Mouse (Mus musculus) right cerebral cortex, postnatal 25 days (tissue): ENCODE results near the gene Alkbh2.

ENCODE experiments used
- DNase-seq: peaks from one replicate; pipeline ENCODE4 v3.0.0; 2022

Gene Alkbh2

GRCm38 (mm10) chr5:114139175-114139574, 11.2 kb upstream of the Alkbh2 start:
- DNase-seq, result peak; percentile 50

- DNase-seq, result no peak
These were observed 10.5 kb upstream of the Alkbh2 start for GRCm38 (mm10) chr5:114138277-114139164.

GRCm38 (mm10) chr5:114137481-114138276, 9.7 kb upstream of the Alkbh2 start:
- DNase-seq, result no peak

DNA sequence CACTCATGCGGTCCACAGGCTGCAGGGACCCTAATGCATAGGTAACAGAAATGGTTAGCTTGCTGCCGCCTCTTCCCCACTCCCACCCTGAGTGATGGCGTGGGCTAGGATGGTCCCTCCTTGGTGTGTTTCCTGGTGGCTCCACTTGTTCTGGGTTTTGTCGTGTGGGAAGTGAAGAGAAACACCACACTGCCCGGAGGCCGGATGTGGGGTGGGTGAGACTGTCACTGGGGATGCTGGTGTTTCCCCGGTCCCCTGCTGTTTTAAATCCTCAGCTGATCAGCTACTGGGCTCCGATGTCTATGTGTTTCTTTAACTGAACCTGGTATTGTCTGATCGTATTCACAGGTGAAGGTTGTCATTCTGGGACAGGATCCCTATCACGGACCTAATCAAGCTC, 7.5 kb upstream of the Alkbh2 start:
- no peak for DNase-seq

DNA sequence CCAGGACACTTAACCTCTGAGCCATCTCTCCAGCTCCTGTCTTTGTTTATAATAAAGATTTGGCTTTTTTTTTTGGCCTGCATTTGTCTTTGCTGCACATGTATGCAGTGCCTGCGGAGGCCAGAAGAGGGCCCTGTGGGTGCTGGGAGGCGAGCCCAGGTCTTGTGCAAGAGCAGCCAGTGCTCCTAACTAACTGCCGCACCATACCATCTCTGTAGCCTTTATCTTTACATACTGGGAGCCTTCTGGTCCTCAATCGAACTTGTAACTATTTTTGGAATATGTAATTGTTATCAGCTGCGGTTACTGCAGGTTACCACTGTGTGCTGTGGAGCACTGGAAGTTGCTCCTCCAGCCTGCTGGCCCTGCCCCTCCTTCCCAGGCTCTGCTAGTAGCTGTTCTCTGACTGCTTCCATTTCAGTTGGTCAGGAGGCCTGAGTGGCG, 6.1 kb upstream of the Alkbh2 start:
- DNase-seq, result no peak

DNA sequence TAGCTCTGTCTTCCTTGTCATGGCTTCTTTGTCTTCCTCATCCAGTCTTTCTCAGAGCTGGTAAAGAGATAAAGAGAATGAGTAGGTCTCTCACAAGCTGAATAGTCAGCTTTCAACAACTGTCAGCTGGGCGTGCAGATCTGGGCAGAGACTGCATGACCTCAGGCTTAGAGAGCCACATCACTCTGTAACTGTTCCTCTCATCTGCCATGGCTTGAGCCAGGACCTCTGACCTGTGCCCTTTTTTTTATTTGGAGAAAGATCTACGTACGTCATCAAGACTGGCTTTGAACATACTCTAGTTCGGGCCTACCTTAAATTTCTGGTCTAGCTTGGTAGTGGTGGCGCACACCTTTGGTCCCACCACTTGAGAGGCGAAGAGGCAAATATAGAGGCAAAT, 4.8 kb upstream of the Alkbh2 start:
- DNase-seq, result no peak

- no peak for DNase-seq
These were observed 3.5 kb upstream of the Alkbh2 start for GRCm38 (mm10) chr5:114131521-114131840.

DNA sequence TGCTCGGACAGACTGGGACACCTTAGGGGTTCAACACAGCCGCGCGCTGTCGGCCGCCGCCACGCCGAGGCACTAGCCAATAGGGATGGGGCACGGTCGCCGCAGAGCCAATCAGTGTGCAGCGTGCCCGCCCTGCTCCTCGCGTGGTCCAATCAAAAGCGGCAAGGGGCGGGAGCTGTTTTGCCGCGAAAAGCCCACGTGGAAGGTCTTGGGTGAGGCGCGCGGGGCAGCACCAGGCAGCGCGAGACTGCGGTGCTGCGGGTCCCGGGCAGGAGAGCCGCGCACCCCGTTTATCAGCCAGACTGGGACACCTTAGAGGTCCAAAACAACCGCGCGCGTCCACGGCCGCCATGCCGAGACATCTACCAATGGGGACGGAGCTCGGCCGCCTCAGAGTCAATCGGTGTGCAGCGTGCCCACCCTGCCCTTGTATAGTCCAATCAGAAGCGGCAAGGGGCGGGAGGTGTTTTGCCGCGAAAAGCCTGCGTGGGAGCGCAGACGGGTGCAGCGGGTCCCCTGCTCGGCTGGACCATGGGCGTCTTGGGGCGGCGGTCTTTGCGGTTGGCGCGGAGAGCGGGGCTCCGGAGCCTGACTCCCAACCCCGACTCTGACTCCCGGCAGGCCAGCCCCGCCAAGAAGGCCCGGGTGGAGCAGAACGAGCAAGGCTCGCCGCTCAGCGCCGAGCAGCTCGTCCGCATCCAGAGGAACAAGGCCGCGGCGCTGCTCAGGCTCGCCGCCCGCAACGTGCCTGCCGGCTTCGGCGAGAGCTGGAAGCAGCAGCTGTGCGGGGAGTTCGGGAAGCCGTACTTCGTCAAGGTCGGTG, 2.9 kb upstream of the Alkbh2 start:
- DNase-seq, result peak; percentile 93

DNA sequence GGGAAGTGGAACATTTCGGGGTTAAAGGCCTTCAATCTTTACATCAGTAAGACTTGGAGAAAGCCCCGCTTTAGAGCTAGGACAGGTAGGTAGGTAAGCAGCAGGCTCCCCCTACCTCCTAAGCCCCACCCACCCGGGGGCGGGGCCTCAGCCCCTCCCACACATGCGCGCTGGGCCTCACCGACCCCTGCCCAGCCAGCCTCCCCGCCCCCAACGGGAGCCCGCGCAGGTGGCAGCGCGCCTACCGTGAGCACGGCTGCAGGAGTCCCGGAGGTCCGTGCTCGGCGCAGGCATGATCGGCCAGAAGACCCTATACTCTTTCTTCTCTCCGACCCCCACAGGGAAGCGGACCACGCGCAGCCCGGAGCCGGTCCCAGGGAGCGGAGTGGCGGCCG, 2.2 kb upstream of the Alkbh2 start, which contains the start of gene Ung:
Ung (plus strand) TSS at position 176 of the 395 bp plus-strand sequence.
- DNase-seq, result no peak

GRCm38 (mm10) chr5:114129550-114130210, 1.7 kb upstream of the Alkbh2 start:
- DNase-seq, result no peak

- no peak for DNase-seq
These were observed 1.3 kb downstream of the Alkbh2 start for GRCm38 (mm10) chr5:114126499-114127244.

- DNase-seq, result no peak
These were observed 2.0 kb downstream of the Alkbh2 start for GRCm38 (mm10) chr5:114126008-114126407.

GRCm38 (mm10) chr5:114119806-114120205, 8.2 kb downstream of the Alkbh2 start:
- DNase-seq, result no peak

GRCm38 (mm10) chr5:114116586-114116985, 11.4 kb downstream of the Alkbh2 start:
- DNase-seq, result no peak

- DNase-seq, result no peak
These were observed 13.0 kb downstream of the Alkbh2 start for GRCm38 (mm10) chr5:114115030-114115429.

DNA sequence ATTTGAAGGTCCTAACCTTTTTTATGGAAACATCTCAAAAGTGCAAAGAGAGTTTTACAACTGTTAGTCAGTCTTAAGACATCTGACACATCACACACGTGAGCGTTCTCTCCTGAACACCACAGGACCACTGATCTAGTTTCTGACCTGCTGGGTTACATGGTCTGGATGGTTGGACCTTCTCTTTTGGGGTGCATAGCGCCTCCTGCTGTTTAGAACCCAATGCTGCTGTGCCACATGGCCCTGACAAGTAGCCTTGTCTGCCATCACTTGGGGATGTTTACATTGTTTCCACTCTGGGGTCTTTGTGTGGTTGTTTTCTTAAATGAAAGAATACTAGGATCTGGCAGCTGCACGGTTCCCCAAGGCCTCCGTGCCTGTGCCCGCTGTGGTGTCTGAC, 14.7 kb downstream of the Alkbh2 start:
- DNase-seq, result no peak

- no peak for DNase-seq
These were observed 21.6 kb downstream of the Alkbh2 start for GRCm38 (mm10) chr5:114106391-114106935.

DNA sequence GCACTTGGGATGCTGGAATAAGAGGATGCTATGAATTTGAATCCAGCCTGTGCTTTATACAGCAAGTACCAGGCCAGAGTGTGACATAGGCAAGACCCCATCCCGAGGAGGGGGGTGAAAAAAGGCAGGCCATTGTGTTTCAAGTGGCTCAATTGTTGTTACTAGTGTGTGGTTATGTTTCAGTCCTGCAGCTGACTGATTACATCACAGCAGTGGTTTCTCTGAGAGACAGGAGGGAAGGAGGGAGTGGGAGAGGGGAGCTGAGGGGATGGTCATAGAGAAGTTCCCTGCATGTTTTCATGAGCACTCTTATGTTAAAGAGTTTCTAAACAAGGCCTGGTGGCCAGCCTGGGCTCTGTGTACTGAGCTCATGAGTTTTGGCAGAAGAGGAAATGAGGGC, 25.2 kb downstream of the Alkbh2 start:
- DNase-seq, result no peak

GRCm38 (mm10) chr5:114101873-114102272, 26.1 kb downstream of the Alkbh2 start:
- DNase-seq, result no peak

DNA sequence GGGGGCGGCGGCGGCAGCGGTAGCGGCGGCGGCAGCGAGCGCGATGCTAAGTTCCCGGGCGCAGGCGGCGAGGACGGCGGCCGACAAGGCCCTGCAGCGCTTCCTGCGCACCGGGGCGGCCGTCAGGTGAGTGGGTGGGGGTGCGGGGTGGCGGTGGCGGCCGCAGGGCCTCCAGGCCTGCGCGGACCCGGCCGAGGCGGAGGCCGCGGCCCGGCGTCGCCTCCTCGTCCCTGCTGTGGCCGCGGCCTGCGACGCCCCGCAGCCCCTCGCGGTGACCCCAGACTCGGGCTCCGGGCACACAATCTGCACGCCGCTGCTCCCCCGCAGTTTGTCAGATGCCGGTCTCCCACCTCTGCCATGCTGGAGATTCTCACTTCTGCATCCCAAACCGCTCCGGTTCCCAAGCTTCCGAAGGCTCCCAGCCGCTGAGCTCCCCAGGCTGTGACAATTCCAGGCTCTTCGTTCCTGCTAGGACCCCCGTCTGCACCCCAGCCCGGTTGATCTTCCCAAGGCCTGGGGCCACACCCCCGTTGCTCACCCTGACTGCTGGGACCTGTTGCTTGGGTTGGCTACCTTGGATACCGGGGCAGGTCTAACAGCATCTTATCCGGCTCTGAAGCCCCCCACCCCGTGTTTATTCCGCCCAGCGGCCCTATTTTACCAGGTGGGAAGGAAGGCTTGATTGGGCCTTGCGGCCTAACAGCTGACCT, 27.5 kb downstream of the Alkbh2 start:
- no peak for DNase-seq
